Mouse (Mus musculus) ES-CJ7 (cell line): ENCODE measurements around the gene Baiap2.

Experiments used
- DNase-seq: peaks from one replicate; pipeline ENCODE4 v3.0.0; 2011; ENCODE audit warnings: low read depth, low spot score

The Baiap2 gene

DNA sequence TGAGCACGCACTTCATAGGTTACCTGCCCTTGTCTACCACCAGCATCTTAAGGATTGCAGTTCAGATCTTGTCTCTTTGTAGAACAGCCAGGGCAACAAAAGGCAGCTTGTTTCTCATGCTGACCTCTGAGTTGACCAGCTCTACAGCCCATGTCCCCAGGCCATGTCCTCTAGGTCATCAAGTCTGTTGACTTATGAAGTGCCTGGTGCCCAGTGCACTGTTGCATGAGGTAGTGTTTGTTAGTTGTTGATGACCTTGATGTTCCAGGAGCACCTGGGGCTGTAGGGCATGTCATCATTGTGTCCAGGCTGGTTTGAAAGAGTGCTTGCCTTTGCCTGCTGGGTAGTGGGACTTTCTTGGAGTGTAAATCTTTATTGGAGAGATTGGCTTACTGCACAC, 4.9 kb downstream of the Baiap2 start:
- no peak for DNase-seq

DNA sequence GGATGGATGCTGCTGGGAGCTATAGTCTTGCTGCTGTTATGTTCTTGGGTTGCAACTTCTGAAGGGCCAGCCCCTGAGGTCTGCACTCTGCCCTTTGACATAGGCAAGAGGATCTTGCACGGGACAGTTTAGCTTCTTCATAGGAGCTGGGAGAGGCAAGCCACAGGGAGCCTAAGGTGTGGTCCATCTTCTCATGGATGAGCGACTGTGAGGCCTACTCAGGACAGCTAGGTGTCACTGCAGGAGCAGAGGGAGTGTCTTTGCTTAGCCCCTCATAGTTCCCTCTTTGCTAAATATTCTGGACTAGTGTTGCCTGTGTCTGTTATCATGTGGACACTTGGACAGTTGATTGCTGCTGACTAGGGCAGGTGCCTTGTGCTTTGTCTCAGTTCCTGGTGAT, 5.3 kb downstream of the Baiap2 start:
- DNase-seq = peak; percentile 55

DNA sequence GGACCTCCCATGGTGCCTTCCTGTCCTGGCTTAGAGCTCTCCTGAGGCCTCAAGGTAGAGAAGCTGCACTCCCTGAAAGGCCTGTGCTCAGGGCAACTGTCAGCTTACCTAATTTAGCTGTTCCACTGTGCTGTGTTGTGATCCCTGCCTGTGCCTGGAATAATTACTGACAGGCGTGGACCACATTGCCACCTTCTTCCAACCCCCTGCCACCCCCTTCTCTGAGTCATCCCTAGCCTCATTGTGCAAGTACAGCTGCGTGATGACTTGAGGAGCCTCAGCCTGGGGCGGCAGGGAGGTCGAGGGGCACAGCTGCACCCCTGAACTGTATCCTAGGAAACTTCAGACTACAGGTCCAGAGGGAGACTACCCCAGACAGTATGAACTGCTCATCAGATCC, 5.7 kb downstream of the Baiap2 start:
- DNase-seq = no peak

DNA sequence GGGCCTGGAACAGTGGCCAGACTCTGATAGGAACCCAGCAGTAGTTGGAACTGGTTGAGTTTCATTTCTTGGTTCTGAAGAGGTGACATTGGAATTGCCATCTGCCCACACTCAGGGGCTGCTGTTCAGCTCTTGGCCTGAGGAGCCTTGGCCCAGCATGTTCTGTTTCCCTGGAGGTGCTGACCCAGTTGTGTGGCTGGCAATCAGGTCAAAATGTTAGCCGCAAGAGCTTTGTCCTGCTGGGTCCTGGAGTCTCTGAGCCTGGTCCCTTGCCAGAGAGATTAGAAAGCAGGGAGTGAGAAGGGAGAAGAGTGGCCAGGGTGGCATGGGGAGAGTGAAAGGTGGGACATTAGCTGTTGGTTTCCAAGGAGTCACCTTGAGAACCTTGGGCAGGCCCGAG, 6.2 kb downstream of the Baiap2 start:
- no peak for DNase-seq

DNA sequence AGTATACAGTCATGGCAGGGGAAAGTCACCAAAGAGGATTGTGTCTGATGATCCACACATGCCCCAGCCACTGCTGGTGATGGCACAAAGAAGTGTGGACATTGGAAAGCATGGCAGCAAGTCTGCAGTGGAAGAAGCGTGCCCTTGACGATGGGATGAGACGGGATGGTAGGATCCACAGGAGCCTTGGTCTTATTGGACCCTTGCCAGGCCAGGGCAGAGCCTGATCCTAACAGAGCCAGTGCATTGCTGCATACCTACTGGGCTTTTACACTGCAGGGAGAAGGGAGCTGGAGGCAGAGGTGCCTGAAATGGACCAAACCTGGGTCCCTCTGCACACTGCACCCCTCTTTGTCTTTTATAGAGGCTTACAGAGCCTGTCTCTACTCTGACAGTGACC, 8.0 kb downstream of the Baiap2 start:
- DNase-seq = no peak

DNA sequence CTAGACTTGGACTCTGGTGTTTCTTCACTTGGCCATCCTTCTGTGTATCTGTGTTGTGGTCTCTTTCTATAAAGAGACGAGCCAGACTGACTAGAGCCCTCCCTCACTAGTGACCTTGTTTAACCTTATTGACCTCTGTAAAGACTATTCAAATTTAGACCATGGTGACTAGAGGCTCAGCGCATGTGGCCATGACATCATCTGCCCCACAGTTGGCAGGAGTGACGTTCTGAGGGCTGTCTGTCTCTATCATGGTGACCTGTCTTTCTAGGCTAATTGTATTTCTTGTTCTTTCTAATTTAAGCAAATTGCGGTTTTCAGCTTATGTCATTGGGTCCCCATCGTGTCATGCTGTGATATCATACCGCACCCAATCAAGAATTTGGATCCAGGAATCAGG, 8.8 kb downstream of the Baiap2 start:
- no peak for DNase-seq

DNA sequence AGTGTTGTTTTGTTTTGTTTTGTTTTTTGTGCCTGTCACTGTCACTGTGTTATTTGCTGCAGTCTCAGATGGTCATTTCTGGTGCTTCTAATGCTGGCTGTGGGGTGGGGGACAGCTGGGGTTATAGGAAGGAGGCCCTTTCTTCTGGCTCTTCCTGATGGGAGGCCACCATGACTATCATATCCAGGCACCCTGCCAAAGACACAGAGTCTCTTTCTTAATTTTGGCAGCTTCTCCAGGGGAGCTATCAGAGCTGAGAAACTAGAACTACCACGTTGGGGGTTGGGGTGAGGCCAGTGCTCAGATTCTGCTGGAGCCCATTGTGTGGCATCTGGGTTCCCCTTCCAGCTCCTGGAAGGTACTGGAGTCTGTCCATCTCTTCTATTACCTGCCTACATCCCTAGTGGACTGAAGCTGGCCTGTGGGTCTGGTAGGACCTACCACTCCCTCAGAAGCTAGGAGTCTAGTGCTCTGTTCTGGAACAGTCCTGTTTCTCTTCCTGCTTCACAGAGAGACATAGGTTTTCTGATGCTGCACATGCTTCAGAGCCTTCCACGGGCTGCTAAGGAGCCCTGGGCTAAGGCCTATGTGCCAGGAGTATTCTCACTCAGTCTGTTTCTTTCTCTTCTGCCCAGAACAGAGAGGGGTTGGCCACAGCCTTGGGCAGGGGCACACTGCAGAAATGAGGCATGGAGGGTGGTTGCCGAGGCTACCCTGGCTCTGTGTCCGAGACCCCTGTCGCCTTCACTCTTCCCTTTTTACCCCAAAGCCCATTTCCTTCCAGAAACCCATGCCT, 10.1 kb downstream of the Baiap2 start:
- DNase-seq = no peak

DNA sequence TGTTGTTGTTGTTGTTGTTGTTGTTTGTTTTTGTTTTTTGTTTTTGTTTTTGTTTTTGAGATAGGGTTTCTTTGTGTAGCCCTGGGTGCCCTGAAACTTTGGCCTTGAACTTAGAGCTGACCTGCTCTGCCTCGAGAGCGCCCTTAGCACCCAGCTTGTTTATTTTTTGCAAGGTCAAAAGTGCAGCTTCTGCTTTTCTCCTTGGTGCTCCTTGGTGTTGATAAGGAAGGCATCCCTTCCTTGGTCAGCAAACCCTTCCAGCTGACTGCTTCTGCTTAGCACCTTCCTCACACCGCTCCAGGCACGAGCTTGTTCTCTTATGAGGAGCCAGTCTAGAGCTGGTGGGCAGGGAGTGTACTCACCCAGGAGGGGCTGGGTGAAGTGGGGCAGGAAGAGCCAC, 11.7 kb downstream of the Baiap2 start:
- DNase-seq = no peak

DNA sequence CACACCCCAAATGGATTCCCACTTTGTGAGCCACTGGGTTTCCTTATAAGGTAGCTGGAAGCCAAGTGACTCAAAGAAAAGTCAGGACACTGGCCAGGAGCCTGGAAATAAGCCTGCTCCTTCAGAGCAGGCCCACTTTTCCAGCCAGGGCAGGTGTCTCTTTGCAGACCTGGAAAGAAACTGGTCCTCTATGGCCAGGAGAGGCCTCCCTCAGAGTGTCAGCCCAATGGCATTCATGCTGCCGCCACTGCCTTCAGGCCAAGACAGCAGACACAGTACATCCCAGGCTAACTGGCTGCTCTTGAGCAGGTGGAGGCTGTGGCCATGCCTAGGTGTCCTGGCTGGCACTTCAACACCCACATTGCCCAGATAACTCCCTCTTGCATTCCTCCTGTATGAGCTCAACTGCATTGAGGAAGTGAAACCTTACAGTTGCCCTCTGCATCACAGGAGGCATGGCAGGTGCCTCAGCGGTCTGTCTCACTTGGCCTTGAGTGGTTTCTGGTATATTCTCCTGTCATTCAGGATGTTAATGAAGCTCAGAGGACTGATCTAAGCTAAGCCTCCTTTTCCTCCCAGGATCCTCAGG, 12.3 kb downstream of the Baiap2 start:
- DNase-seq = no peak

DNA sequence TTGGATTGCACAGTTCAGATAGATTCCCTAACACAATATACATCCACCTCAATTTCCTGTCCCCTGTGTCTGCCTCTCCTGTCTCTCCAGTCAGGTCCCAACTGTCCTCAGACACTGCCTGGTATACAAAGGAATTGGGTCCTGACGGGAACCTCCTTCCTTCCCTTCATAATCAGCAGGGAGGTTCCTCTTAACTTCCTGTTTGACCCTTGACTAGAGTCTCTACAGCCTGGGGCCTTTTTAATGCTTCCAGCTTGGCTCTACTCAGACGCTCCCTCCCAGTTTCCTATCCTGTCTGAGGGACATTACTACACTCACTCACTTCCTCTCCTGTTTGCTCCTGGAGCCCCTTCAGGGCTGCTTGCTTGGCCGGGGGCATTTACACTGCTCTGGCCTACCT, 12.9 kb downstream of the Baiap2 start:
- no peak for DNase-seq

DNA sequence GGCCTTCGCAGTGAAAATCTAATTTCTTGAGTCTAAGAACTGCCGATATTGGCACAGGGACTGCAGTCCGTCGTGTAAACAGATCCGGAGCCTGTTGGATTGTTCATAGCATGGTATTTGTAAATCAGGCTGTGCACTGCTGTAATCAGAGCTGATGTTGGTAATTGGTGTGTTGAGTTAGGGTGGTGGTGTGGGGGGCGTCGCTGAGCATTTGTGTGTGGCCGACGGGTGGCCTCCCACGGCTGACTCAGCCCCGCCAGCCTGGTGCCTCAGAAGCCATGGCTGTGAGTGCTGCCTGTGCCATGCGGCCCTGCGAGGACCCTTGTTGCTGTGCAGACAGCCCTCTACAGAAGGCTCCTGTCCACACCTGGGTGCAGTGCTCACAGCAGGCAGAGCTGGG, 14.0 kb downstream of the Baiap2 start:
- no peak for DNase-seq

DNA sequence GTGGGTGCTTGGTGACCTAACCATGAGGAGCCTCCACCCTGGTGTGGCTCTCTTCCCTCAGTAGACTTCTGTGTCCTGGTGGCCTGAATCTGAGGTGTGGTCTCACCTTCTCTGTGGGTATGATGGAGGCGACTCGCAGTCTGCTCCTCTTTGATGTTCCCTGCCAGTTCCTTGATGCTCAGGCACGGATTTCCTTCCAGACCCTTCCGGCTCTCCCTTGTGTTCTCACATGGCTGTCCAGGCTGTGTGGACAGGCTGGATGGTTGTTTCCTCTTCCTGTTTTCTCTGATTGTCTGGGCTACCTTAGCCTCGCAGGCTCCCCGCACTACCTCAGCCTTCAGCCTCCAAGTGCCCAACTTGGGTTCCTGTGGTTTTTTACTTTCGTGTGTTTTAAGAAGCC, 16.3 kb downstream of the Baiap2 start:
- no peak for DNase-seq

DNA sequence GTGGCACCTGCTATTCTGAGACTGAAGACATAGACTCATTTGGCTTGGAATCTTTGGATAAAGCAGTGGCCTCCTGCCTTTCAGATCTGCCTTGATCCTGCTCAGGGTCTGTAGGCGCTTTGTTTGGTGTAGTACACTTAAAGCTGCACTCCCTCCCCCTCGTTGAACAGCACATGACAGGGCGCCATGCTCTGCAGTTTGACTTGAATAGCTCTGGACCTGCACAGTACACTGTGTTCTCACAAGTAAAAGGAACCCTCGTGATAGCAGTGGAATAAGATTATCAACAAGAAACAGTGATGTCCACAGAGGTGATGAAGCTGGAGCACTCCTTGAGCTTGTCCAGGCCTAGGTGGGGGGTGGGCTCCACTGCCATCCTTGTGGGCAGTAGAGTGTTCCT, 17.2 kb downstream of the Baiap2 start:
- no peak for DNase-seq

DNA sequence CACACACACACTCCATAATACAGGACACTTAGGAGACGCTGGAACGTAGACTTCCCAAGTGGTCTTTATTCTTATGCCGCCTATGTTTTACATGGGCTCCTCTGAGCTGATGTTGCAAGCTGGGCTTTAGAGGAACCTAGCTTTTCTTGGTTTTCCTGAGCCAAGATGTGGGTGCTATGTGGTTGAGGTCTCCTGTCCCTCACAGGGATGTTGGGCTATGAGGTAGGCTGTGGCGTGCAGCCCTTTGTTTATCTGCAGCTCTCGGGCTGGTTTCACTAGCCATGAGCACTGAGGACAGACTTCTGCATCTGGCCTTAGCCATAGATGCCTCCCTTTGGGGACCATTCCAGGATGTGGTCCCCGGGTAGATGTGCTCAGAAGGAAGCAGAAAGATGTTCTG, 18.1 kb downstream of the Baiap2 start:
- no peak for DNase-seq

DNA sequence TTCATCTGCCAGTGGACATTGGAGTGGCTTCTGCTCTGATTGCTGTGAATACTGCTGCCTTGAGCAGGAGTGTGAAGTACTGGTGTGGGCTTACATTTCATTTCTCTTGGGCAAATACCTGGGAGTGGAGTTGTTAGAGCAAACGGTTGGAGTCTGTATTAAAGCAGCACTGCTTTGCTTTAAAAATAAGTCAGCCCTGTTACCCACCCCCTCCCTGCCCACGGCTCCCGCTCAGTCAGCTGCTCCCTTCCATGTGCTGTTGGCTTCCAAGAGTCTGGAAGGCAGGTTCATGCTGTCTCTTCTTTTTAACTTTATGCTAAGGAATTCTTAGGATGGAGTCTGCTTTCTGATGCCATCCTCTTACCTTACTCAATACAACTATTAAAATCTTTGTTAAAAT, 18.9 kb downstream of the Baiap2 start:
- DNase-seq = no peak

DNA sequence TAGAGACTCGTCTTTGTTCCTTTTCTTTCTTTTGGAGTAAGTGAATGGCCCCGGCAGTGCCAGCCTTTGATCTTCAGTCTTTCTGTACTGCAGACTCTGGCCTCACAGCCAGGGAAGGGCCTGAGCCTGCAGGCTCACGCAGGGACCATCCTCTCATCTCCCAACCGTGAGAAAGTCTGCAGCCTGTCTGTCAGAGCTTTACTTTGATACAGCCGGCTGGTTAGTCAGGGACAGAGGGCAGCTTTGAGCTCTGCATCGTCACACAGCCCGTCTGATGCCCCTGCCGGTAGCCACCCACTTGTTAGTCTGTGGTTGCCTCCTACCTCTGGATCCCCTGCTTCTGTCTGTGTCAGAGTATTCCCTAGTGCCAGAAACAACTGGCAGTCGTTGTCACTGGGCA, 22.5 kb downstream of the Baiap2 start:
- no peak for DNase-seq

DNA sequence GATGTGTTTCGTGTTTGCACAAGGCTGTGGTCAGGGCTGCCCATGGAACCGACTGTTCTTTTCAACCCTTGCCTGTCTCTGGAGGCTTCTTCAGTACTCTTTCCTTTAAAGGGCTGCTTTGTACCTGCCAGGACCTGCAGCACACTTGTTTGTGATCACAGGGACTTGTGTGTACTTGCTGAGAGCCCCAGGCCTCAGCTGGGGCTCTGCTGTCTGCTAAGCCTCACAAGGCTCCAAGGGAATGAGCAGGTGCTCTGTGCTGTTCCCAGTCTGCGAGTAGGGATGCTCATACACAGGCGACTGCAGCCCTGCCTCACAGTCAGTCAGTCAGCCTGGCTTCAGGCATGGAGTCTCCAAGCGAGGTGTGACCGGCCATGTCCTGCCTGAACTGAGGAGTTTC, 23.7 kb downstream of the Baiap2 start:
- no peak for DNase-seq

DNA sequence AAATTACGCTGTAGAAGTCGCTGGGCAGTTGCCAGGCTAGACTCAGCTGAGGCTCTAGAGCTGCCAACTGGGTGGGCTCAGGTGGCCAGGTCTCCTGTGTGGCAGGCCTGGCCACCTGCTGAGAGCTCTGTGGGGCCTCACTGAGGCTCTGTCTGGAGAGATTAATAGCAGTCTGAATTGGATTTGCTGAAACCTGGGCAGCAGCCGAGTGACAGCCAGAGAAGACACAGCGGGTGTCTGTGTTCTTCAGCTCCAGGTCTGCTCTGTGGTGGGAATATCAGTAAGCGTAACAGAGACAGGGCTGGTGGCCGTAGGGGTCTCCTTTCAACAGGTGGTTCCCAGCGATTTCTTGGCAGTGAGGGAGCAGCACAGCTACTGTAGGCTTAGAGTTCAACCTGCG, 24.8 kb downstream of the Baiap2 start:
- no peak for DNase-seq

DNA sequence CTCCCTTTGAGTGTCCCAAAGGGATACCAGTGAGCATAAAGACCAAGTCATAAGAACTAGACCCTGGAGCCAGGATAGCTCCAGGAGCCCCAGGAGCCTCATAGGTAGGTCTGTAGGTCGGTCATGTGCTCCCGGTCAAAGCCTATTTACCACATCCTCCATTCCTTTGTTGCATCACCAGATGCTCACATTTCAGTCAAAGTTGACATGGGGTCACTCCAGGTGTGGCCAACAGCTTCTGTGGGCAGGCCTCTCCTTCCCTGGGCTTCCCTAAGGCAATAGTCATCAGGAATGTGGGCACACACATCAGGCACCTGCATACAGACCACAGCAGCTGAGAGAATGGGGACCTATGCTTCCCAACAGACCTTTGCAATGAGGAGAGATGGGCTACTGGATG, 25.3 kb downstream of the Baiap2 start:
- no peak for DNase-seq

DNA sequence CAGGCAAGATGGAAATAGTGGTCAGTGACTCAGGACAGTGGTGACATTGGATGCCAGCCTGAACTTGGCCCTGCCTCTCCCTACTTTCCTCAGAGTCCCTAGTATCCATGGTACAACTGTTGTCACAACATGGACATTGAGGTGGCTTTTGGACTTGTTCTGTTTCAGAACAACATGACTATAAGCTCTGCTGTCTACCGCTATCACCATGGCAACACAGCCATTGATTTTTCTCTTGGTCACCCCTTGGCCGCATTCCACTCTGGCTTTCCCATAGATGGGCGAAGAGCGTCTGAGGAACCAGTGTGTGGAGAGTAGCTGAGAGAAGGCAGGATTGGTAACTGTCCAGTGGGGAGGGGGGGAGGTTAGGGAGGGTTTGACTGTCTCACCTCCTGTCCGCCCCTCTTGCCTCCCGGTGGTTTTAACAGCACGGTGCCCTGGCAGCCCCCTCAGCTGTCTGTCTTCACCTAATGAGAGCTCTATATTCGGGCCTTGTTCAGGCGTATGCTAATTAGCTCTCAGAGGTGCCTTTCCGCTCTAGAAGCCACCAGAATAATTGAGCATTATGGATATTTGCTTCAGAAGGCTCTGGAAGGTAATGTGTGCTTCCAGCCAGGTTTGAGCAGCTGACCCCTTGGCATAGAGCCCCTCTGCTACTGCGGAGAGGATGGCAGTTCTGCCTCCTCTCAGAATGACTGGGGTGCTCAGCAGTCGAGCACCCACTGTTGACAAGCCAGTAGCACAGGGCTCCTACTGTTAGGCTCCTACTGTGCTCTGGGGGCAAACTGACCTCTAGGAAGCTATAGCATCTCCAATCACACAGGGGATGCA, 27.7 kb downstream of the Baiap2 start:
- no peak for DNase-seq

DNA sequence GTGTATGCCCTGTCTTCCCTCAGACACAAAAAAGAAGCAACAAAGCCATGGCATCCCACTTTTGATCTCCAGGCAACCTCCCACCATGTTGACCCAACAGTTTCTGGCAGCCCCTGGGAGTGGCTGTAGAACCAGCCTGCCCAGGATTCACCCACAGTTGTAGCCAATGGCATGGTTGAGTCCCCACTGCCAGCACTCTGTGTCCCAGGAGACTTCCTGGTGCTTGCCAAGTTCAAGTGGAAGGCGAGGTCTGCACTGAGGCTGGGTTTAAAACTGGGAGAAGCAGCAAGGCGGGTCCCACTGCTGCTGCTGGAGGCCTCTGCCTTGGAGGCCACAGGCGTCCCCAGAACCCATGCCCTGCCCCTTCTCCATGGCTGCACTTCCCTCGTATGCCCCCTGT, 31.2 kb downstream of the Baiap2 start:
- DNase-seq = no peak

DNA sequence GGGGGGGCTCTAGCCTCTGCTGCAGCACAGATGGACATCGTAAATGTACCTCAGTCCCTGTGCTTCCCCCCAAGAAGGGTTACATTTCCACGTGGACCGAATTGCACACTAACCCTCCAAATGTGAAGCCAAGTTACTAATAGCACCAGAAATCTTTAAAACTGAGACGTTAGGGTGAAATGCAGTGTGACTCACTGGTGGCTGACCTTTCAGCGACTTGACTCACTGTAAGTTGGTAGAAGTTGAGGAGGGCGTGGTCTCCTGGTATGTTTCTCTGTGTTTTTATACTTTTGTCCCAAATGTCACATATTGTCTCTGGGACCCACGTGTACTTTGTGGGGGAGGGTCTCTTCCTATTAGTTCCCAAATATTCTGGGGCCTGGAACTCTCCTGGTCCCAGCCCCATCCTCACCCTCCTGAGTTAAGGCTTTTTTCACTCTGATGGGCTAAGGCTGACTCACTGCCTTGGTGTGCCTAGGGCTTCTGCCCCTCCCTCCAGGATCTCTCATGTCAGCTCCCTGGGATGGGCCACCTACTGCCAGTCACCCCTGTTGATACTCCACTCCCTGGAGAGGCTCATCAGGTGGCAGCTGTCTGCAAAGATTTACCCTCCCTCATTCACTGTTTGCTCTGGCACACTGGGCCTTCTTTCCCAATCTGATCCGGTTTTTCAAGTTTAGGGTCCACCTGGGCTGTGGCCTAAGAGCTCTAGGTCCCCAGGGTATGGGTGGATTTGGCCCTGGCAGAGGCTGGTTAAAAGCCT, 33.4 kb downstream of the Baiap2 start:
- DNase-seq = no peak
